Mouse (Mus musculus) lung, adult 2 months (tissue): ENCODE measurements at regions not wholly inside any gene's neighbourhood (a gene's known extent, or its start where the extent isn't known, plus 50 kb on each side); places are given as distances from the start of the nearest gene placed in this dataset.

Experiments used
- DNase-seq: peaks from one replicate; pipeline ENCODE4 v3.0.0; 2022
- H3K4me1 ChIP-seq: fragments of 200-500 bp; 2 replicates; pipeline ENCODE4 v1.6.1; 2011; ENCODE audit warnings: low read length; ENCODE audit not compliant: control insufficient read depth, insufficient read depth
- H3K4me3 ChIP-seq: fragments of 200-500 bp; replicated peaks from 2 replicates; pipeline ENCODE3; 2011; ENCODE audit warnings: low read depth, mild to moderate bottlenecking, control low read depth, low read length; ENCODE audit errors: extremely low read depth
- CTCF ChIP-seq: fragments of 200-500 bp; IDR thresholded peaks from 2 replicates; pipeline ENCODE4 v1.5.1; 2011; ENCODE audit warnings: mild to moderate bottlenecking, low read length, control low read depth; ENCODE audit not compliant: insufficient read depth
- POLR2A ChIP-seq: fragments of 200-500 bp; IDR thresholded peaks from 2 replicates; pipeline ENCODE4 v1.6.1; 2011; ENCODE audit warnings: low read depth, mild to moderate bottlenecking, control low read depth, low read length, borderline replicate concordance; ENCODE audit errors: extremely low read depth
- WGBS: fragments of 180-500 bp; shearing (Covaris S2); methylation state at CpG from one replicate; pipeline ENCODE4 v1.1.7; 2018; 5-methylcytosine and 5-hydroxymethylcytosine counted together

DNA sequence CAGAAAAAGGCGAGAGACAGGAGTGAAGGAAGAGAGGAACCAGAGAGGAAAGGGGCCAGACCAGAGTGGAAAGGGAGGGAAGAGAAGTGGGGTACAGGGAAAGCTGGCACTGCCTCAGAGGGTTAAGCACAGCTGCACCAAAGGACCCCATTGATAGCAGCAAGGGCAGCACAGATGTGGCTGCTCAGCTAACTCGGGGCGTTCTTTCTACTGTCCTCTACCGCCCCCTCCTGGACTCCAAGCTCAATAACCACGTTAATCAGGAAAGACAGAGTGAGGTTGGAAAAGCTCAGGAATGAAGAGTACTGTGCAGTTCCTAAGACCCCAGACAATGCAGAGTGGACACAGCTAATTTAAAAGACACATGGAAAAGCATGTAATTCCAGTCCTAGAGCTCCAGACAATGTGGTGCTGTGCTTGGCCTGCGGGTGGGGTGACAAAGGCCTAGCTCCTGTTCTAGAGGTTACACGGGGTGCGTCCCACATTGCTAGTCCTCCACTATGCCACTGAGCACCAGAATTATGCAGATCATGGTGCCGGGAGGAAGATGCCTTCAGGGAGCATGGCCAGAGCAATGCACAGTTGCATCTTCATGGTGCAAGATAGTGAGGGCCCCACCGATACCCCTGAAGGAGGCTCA lies 191.4 kb downstream of the Prdm2 start:
- peak; percentile 39 for DNase-seq
- no peak for TF ChIP-seq POLR2A
- peak; percentile 57; the same call in 1 of the 2 replicates for TF ChIP-seq CTCF
- no peak overlapping the region for H3K4me3 ChIP-seq
- WGBS: 42% methylated on average over 10 of the region's 10 CpGs
- H3K4me1 ChIP-seq: no peaks in the 10 kb centered on the region

DNA sequence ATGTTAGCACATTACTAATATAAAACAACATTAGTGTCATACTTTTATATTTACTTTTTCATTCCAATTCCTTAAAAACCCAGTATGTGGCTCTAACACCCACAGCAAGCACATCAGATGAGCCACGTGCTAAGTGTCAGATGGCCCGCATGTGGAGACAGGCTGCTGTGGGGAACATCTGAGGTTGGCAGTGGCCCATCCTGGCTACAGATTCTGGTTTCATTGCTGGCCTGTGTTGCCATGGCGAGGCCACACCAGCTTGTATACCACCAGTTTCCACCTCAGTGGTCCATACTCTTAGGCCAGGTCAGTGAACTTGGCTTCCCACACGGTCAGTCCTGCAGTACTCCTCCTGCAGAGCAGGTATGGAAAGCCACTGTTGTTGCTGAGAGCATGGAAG lies 192.1 kb downstream of the Prdm2 start:
- 58% methylated on average over 4 of the region's 4 CpGs for WGBS
- H3K4me3 ChIP-seq: no peak overlapping the region
- TF ChIP-seq POLR2A (no peak), CTCF (no peak)
- H3K4me1 ChIP-seq: no peaks in the 10 kb centered on the region
- DNase-seq: no peak

DNA sequence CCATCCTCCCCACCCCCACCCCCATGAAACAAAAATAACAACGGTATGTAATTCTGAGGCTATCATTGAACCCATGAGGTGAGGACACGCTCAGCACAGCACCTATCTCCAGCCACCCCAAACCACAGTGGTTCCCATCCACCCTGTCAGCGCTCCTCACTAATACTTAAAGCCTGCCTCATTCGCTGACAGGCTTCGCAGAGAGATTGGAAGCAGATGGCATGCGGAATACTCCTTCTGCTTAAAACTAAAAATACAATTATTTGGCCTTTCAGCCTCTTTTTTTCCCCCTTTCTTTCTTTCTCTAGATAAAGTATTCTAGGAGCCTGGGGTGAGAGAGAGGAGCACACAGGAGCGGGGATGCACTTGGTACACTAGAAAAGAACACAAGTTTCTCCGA lies 199.9 kb downstream of the Prdm2 start:
- WGBS: 78% methylated on average over 8 of the region's 8 CpGs
- TF ChIP-seq CTCF: no peak
- no peak for TF ChIP-seq POLR2A
- DNase-seq: no peak
- no peaks in the 10 kb centered on the region for H3K4me1 ChIP-seq
- H3K4me3 ChIP-seq: no peak overlapping the region

DNA sequence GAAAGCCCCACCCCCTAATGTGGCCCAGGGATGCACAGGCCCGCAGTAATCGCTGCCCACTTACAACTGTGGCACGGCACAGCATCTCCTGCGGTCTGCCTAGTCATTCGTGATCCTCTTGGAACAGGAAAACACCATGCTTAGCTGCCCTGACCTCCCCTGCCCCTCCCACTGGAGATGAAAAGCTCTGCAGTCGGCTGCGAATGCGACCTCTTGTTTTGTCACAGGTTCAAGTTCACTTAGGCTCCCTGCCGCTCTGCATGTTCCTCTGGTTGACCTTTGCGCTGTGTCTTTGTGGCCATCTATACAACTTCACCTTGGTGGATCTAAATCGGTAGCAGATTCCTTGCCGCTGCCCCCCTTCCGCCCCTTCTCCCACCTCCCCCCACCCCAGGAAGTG lies 210.8 kb downstream of the Prdm2 start:
- no peaks in the 10 kb centered on the region for H3K4me1 ChIP-seq
- no peak for DNase-seq
- TF ChIP-seq CTCF: no peak
- no peak for TF ChIP-seq POLR2A
- 43% methylated on average over 13 of the region's 13 CpGs for WGBS
- H3K4me3 ChIP-seq: no peak overlapping the region

DNA sequence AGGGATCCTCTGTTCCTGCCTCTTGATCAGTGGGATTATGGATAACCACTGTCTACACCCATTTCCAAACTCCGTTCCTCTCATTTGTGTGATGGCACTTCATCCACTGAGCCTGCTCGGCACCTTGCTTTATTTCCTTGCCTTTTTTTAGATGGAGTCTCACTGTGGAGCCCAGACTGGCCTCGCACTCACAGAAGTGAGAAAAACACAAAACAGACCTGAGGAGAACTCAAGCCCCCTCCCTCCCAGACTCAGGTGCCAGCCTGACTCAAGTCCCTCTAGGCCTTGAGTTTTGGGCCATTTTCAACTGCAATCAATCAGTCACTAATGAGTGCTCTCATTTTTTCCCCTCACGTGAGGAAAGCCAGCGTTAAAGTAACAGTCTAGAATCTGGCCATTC lies 211.3 kb downstream of the Prdm2 start:
- 64% methylated on average over 5 of the region's 5 CpGs for WGBS
- Histone ChIP-seq H3K4me3 (no peak overlapping the region), H3K4me1 (no peaks in the 10 kb centered on the region)
- DNase-seq: no peak
- no peak for TF ChIP-seq CTCF
- TF ChIP-seq POLR2A: no peak

DNA sequence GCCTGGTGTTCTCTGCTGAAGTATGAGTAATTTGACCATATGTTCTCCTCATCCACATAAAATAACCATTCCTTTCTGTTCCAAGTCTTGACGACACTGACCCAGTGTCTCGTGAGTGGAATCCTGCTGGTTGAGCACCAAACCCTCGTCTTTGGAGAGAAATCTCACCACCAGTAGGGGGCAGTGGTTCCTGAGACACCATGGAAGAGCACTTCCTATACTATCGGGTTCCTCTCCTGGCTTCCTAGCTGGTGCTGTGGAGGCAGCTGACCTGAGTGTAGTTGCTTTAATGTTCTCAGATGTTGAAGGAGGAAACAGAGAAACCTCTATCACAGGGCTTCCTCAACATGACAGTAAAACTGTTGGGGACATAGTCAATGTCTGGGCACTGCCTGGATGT lies 216.4 kb downstream of the Prdm2 start:
- TF ChIP-seq POLR2A (no peak), CTCF (no peak)
- Histone ChIP-seq H3K4me3 (no peak overlapping the region), H3K4me1 (no peaks in the 10 kb centered on the region)
- WGBS: 67% methylated on average over 4 of the region's 4 CpGs
- DNase-seq: no peak

DNA sequence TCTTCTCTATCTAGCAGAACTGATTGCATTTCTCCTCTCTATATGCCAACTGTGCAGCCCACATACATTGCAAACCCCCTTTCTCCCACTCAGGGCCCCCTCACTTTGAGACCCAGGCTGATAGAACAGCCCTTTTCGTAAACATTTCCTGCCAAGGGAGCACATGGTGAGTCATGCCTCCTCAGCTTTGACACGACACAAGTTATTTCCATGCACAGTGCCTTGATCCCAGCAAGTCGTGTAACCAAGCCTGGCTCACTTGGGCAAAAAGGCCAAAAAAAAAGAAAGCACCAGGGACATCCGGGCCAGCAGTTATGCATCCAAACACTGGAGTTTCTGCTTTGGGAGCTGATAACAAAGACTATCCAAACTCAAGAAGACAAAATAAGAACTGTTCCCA lies 221.4 kb downstream of the Prdm2 start:
- Histone ChIP-seq H3K4me3 (no peak overlapping the region), H3K4me1 (no peaks in the 10 kb centered on the region)
- 34% methylated on average over 4 of the region's 4 CpGs for WGBS
- DNase-seq: no peak
- no peak for TF ChIP-seq POLR2A

DNA sequence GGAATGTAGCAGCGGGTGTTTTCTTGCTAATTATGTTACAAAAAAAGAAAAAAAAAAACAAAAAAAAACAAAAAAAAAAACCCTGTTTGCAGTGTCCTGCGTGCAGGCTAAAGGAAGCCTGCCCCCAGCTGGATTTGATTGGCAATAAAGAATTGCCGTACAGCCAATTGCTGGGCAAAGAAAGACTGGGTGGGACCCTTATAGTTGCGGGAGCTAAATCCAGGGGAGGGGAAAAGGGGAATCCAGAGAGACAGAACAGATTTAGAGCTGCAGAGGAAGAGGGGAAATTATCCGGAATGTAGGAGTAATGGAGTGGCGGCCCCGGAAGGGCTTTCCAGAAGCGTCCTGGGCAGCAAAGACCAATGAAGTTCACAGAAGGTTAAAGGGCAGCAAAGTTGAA lies 223.6 kb downstream of the Prdm2 start:
- Histone ChIP-seq H3K4me3 (no peak overlapping the region), H3K4me1 (no peaks in the 10 kb centered on the region)
- no peak for DNase-seq
- TF ChIP-seq POLR2A (no peak), CTCF (no peak)
- WGBS: 9% methylated on average over 8 of the region's 8 CpGs

DNA sequence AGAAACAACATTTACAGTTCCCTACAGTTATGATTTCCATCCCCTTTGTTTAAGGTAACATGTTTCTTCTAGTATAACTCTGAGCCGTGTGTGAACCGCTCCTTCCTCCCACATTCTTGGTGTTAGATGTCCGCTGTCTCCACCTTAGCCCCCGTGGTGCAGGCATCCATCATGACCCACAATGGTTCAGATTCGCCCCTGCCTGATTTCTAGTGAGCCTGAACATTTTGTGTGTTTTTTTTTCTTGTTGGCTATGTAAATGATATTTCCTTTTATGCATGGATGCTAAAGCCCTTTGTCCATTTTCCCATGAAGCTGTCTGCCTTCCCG lies 229.5 kb downstream of the Prdm2 start:
- TF ChIP-seq CTCF: no peak
- no peak for TF ChIP-seq POLR2A
- Histone ChIP-seq H3K4me1 (no peaks in the 10 kb centered on the region), H3K4me3 (no peak overlapping the region)
- no peak for DNase-seq
- WGBS: 52% methylated on average over 6 of the region's 6 CpGs

DNA sequence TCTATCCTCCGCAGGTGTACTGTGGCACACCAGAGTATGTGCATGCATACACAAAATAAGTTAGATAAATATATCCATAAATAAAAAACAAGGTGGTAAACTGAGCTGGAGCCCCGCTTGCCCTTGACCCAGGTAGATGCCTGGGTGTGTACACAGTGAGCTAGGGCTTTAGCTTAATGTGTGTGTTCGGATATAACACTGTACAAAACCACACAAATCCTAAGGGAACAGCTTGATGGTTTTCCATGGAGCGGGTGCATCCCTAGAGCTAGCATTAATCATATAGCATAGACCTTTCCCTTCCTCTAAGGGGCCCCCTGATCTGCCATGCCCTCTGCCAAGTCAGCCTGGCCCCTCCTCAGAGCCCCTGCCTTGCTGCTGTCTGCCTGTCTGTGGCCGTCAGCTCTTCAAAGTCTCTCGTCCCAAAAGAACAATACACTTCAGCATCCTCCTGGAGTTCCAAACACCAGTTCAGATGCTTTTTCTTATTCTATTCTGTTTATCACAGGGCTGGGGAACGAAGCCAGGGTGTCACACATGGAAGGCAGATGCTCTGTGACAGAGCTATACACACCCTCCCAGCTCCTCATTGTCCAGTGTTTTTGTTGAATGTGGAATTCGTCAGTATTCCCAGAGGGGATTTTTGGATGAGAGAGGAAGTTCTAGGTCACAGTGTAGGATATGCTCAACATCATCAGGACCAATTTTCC lies 230.1 kb downstream of the Prdm2 start:
- WGBS: 51% methylated on average over 8 of the region's 8 CpGs
- H3K4me3 ChIP-seq: no peak overlapping the region
- DNase-seq: no peak
- H3K4me1 ChIP-seq: no peaks in the 10 kb centered on the region
- no peak for TF ChIP-seq POLR2A
- no peak for TF ChIP-seq CTCF

DNA sequence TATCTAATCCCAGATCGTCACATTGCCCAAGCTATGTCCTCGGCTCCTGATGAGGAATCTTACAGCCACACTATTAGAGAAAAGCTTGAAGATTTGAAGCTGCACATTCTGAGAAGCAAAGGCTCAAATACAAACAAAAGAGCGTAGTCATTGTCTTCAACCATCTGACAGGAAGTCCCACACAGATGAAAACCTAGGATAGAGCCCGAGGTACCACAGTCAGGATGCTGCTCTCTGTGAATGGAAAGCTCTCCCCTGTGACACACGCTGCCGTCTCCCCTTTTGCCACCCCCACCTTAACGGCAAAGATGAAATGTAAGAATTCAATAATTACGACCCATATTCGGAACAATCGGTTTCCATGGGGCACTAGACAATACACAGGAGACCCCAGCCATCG lies 237.2 kb downstream of the Prdm2 start:
- TF ChIP-seq CTCF (no peak), POLR2A (no peak)
- WGBS: 55% methylated on average over 11 of the region's 11 CpGs
- Histone ChIP-seq H3K4me1 (no peaks in the 10 kb centered on the region), H3K4me3 (no peak overlapping the region)
- DNase-seq: no peak

DNA sequence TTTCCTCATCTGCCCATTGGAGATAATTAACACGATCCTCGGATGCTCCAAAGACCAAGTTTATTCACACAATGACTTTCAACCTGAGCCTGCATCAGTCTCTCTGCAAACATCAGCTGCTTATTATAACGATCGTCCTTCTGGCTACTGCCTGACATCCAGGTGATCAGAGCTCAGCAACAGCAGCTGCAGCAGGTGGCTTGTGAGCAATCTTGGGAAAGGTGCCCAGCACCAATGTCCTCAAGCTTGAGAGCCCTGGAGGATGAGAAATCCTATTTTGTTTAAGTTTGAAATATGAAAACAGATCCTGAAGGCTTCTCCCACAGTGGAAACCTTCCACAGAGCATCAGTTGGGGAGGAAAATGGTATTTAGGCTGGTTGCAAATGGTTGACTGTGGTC lies 242.8 kb downstream of the Prdm2 start:
- no peak overlapping the region for H3K4me3 ChIP-seq
- no peaks in the 10 kb centered on the region for H3K4me1 ChIP-seq
- no peak for TF ChIP-seq POLR2A
- TF ChIP-seq CTCF: no peak
- DNase-seq: no peak
- WGBS: 75% methylated on average over 4 of the region's 4 CpGs
